Mouse (Mus musculus) left cerebral cortex, adult 18-20 months (tissue): ENCODE data around the gene Uck1. TPM values are rescaled to one million over a fixed set of nuclear protein-coding genes. Genes with fewer than 3 reads are reported as not detected.

ENCODE experiments used
- DNase-seq, 2 experiments: peaks; one replicate each; pipeline ENCODE4 v3.0.0; 2021 to 2022; ENCODE audit warnings: low spot score in 2 of 2, mixed read lengths in 1 of 2
- total RNA-seq, 2 experiments: library from RNA; stranded (reverse); gene quantifications; 2 replicates each; pipeline ENCODE4 v1.2.3; 2021

Uck1 gene
- total RNA-seq, 2 experiments from 2014 or later = 49.6 to 53.6 TPM

DNA sequence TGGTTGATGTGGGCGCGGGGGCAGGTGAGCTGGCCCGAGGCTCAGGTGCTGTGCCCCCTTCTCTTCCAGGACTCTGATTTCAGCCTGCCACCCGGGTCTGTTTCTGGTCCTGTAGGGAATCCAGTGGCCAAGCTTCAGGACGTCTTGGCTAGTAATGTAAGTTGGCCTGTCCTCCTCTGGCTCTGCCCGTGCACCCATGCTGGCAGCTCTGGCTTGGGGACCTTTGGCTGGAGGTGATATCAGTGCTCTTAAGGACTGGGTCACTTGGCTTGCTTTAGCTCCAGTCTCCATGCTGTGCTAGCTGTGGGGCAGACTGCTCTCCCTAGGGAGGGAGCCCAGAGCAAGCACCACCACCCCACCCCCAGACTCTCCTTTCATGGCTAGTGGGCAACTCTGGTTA lies 39.9 kb downstream of the Uck1 start:
- DNase-seq = no peak

DNA sequence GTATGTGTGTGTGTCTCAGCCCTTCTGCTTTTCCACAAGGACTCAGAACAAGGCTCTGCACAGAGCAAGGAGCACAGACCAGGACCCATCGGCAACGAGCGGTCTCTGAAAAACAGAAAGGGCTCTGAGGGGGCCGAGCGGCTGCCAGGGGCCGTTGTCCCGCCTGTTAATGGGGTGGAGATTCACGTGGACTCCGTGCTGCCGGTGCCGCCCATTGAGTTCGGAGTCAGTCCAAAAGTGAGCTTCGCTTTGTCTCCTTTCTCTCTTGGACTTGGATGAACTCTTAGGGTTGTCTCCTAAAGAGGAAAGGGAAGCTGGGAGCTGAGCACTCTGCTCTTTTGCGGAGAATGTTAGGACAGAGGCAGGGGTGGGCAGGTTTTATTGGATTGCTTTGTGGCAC lies 40.5 kb downstream of the Uck1 start:
- DNase-seq = no peak

DNA sequence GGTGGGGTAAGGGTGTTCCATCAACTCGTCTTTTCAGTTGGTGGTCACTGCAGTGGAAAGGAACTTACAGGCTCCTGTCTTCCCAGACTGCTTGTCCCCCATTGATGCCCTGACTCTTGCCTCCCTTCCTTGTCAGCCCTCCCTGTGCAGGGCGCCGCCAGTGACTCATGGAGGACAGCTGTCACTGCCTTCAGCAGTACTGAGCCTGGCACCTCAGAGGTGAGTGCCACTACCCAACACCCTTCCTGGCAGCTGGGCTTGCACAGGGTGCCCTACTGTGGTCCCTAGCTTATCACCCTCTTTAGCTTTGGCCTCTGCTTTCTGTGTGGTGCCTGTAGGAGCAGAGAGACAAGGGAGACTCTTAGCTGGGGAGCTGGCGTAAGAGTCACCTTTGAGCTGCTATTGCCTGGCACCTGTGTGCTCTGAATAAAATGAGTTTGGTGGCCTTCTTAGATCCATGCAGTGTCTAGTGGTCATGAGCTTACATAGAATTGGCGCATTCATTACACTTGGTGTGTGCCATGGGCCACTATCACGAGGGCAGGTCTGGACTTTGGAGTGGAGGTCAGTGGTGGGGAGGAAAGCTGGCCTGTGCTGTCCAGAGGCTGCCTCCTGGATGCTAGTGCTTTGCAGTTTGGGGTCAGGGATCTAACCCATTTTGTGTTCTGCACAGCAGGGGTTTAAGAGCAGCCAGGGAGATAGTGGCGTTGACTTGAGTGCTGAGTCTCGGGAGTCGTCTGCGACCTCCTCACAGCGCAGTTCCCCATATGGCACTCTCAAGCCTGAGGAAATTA lies 41.2 kb downstream of the Uck1 start:
- no peak for DNase-seq

DNA sequence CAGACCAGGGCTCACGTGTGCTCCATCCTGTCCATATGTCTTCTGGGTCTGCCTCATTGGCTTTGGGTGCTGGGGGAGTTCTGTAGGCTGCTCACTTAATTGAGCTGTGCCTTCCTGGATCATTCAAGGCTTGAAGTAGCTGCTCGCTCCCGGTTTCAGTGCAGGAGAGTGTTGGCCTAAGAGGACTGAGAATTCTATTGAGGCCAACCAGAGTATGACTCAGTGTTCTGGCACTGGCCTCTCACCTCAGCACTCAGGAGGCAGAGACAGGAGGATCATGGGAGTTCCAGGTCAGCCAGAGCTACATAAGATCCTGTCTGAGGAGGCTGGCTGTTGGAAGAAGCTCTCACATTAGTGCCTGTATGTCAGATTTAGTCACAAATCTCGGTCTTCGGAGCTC lies 41.8 kb downstream of the Uck1 start:
- DNase-seq = no peak

DNA sequence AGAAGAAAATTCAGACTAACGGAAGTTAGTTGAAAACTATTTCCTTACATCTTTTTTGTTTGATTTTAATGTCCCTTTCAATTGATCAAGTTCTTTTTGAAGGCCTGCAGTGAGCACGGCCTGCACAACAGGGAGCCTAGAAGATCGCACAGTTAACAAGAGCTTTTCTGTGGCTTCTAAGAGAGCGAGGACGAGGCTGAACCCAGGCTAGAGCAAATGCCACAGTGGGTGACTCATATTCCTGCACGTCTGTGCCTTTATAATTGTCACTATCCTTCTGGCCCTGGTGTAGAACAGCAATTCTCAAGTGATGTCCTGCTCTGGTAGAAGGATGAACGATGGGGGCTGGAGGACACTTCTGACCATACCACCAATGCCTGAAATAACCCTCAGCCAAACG lies 42.3 kb downstream of the Uck1 start:
- DNase-seq = no peak

DNA sequence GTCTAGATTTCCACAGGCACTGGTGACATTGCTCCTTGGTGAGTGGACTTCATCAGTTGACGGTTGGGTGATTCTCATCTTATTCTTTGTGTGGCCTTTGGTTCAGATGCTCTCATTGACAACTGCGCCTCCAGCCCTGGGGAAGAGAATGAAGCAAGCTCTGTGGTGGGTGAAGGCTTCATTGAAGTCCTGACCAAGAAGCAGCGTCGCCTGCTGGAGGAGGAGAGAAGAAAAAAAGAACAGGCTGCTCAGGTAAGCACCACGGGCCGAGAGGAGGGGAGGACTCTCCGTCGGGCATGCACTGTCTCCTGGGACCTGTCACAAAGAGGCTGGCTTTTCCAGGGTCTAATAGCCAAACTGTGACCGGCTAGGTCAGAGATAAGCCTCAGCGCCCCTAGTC lies 43.5 kb downstream of the Uck1 start:
- DNase-seq = no peak

DNA sequence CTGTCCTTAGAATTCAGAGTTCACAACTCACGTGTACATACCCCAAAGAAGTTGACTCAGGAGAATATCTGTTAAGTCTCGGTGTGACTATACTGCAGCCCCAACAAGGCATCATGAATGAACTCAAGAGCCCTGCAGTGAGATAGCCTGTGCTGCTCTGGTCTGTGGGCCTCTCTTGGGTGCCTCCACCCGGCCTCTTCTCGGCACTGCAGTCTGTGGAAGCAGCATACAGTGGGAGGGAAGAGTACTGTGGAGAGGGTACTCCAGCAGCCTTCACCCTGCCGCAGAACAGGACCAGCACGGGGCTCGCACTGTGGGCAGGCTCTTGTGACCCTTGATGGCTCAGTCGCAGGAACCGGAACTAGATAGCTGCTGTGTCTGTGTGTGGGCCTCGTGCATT lies 44.4 kb downstream of the Uck1 start:
- DNase-seq = no peak

DNA sequence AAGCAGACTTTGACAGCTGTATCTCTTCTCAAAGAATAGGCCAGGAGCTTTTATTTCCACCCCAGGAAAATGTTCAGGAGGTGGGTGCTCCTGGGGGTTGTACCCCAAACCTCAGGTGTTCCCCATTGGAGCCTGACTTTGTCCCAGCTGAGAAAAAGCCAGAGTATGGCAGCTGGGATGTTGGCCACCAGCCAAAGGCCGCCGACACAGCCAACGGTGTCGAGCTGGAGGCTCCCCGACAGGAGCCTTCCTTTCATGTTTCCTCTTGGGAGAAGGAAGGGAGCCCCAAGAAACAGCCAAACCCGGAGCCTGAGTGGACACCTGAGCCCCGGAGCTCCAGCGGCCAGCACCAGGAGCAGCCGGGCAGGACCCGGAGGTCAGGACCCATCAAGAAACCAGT lies 47.0 kb downstream of the Uck1 start:
- no peak for DNase-seq

DNA sequence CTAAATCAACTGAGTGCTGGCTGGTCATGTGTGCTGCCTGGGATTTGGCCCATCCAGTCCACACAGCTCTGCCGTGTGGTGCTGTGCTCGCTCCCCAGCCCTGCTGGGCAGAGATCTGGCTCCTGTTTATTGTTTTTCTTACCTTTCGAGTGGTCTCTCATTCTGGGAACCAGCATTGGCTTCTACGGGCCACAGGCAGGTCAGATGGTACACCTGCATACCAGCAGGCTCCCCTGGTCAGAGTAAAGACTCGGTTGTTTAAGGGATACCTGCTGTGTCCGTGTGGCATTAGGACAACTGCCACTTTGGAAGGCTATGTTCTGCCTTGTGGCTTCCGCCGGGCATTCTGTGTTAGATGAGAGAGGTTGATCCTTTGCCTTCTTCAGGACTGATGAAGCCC lies 48.3 kb downstream of the Uck1 start:
- DNase-seq = no peak

DNA sequence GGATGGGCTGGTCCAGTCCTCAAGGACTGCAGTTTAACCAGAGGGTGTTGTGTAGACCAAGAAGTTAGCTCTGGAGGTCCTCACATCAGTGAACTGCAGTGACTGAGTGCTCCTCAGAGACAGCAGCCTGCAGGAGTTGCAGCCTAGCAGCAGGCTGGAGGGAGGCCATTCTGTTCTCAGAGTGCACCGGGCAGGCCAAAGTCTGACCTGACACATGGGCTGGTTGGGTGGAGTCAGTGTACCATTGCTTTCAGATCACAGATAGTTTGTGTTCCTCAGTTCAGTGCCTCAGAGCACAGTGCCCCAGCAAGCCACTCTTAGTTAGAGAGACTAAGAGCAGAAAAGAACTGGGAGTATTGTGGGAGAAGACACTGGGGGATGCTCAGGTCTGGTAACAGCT lies 52.3 kb downstream of the Uck1 start:
- no peak for DNase-seq

Other genes starting within 250 kb of the Uck1 start
- gene Fam78a, start 175.3 kb downstream of the Uck1 start, total RNA-seq = 1 to 10 TPM; 6.2 to 9.6 TPM
- gene Plpp7, start 164.6 kb downstream of the Uck1 start, total RNA-seq = 10 to 100 TPM; 27.1 to 32.4 TPM
- gene Prrc2b, start 109.1 kb downstream of the Uck1 start, total RNA-seq = 100 to 1,000 TPM; 259 to 266 TPM
- gene Pomt1, start 23.6 kb downstream of the Uck1 start, total RNA-seq = 10 to 100 TPM; 19.3 to 23.5 TPM
- gene Golga2, start 27.2 kb upstream of the Uck1 start, total RNA-seq = 10 to 100 TPM; 84.2 to 88.5 TPM
- 100 to 1,000 TPM; 205 to 210 TPM for gene Swi5, start 27.9 kb upstream of the Uck1 start, total RNA-seq
- gene Ciz1, start 92.2 kb upstream of the Uck1 start, total RNA-seq = 10 to 100 TPM; 66.4 to 78.3 TPM
- 1,000 to 10,000 TPM; 1,236 to 1,244 TPM for gene Dnm1, start 93.2 kb upstream of the Uck1 start, total RNA-seq
- 100 to 1,000 TPM; 283 to 350 TPM for gene 1110008P14Rik, start 121.8 kb upstream of the Uck1 start, total RNA-seq
- under 1 TPM; 0.77 to 0.84 TPM for gene Lcn2, start 128.1 kb upstream of the Uck1 start, total RNA-seq
- gene Ptges2, start 135.7 kb upstream of the Uck1 start, total RNA-seq = 10 to 100 TPM; 49.5 to 51.2 TPM
- 1 to 10 TPM; 3.7 to 4.6 TPM for gene Naif1, start 190.3 kb upstream of the Uck1 start, total RNA-seq
- gene Slc25a25, start 191.3 kb upstream of the Uck1 start, total RNA-seq = 10 to 100 TPM; 67.5 to 72.1 TPM